Mouse (Mus musculus): Measurements from ENCODE around the gene Olfr653. TPM values are rescaled to one million over a fixed set of nuclear protein-coding genes. Genes with fewer than 3 reads are reported as not detected.

Olfr653 gene
- not detected in 2 replicates for total RNA-seq (2015)
- not detected in 2 replicates for total RNA-seq (2017)

- ATAC-seq (replicated peaks; ENCODE audit: poor library complexity), result no peak
These were observed at the start of gene Olfr653 for GRCm38 (mm10) chr7:104577014-104577413. Gene Olfr653 (plus strand): TSS chr7:104577314.

DNA sequence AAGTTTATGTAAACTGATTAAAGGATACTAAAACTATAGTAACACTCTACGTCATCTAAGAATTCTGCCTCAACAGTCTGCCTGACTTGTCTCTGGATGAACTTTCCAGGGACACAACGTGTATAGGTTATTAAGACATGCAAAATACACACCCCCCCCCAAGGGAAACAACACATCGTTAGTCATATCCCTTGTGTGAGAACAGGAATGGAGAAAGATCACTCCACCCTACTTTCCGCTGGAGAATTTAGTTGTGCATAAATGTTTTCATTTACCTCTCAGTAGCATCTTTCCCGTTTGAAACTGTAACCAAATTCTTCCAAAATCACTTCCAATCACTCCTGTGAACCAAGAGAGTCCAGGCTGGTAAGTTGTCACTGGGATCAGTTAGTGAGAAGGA, 27.3 kb upstream of the Olfr653 start, which contains the start of gene Olfr651:
Olfr651 (plus strand) TSS at position 301 of the 400 bp plus-strand sequence.
- ATAC-seq (replicated peaks; ENCODE audit: poor library complexity), result no peak

DNA sequence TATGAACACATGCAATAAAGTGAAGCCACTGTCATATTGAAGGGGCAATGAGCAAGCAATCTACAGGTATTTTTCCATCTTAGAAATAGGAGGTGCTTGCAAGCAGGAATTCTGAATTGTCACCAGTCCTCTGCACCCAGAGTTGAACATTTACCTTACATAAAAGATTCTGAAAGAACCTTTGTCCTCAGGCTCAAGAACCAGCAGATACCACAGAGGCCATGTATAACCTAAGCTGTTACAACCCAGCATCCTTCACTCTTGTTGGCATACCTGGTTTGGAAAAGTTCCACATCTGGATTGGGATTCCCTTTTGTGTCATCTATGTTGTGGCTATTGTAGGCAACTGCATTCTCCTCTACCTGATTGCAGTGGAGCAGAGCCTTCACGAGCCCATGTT, 24.4 kb upstream of the Olfr653 start:
- no peak for ATAC-seq (replicated peaks; ENCODE audit: poor library complexity)

GRCm38 (mm10) chr7:104560601-104561000, 16.5 kb upstream of the Olfr653 start, which contains the start of gene Olfr652:
Gene Olfr652 (plus strand): TSS chr7:104560901.
- no peak for ATAC-seq (replicated peaks; ENCODE audit: poor library complexity)

DNA sequence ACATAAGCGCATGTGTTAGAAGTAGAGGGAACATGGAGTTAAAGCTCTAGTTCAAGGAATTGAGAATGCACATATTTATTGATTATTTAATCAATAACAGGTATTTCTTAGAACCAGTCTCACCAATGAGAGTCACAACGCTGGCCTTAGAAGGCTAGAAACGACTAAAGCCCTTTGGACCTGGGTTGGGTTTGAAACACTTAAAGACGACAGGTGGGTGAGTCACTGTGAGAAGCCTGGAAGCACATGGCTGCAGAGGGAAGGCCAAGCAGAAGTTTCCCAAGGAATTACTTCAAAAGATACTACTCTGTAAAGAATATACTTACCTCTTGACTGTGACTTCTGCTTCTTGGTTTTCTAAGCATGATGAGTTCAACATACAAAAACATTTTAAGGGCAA, 3.7 kb downstream of the Olfr653 start:
- no peak for ATAC-seq (replicated peaks; ENCODE audit: poor library complexity)

GRCm38 (mm10) chr7:104581429-104581828, 4.3 kb downstream of the Olfr653 start:
- no peak for ATAC-seq (replicated peaks; ENCODE audit: poor library complexity)

DNA sequence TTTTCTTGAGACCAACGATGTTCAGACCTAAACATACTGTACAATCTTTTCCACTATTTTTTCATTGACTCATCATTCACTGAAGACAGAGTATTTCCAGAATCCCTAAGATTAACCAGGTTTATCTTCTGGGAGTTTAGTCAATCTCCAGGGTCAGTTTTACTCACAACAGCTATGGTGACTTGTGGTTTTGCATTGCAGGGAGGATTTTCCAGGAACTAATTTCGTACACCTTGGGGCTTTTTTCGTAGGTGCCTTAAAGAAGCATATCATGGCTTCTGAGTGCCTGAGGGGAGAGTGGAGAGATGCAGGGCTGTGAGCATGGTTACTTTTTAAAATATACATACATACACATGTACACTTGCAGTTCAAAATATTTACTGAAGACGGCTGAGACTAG, 9.6 kb downstream of the Olfr653 start, which contains the start of gene Olfr654:
Olfr654 (plus strand) TSS at position 301 of the 400 bp plus-strand sequence.
- no peak for ATAC-seq (replicated peaks; ENCODE audit: poor library complexity)

DNA sequence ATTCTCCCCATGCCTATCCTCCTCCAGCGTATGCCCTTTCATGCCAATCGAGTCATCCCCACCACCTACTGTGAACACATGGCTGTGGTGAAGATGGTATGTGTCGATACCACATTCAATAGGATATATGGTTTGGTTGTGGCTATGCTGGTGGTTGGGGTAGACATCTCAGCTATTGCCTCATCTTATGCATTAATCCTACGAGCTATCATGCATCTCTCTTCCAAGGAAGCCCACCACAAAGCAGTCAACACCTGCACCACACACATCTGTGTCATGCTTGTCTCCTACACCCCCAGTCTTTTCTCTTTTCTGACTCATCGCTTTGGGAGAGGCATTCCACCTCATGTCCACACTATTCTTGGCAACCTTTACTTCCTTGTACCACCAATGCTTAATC, 11.2 kb downstream of the Olfr653 start:
- no peak for ATAC-seq (replicated peaks; ENCODE audit: poor library complexity)

DNA sequence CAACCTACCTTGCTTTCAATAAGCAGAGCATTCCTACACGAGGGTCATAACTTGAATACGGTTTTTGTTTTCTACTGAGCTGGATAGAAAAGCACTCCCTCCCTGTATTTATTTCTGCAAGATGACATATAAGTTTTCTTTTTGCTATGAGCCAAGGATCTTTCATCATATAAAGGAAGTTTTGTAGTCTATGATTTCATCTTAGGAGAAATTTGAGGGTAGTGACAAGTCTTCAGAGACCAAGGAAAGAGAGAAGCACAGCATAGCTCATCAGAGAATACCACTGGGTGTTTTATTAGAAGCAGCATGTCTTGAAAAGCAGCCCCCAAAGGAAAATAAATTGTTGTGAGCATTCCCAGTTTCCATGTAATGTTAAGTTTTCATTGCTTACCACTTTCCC, 24.6 kb downstream of the Olfr653 start, which contains the start of gene Olfr655:
Olfr655 (minus strand) TSS at position 101 of the 400 bp plus-strand sequence.
- ATAC-seq (replicated peaks; ENCODE audit: poor library complexity), result no peak

- peak; percentile 98 for ATAC-seq (replicated peaks; ENCODE audit: poor library complexity)
These were observed 26.1 kb downstream of the Olfr653 start for GRCm38 (mm10) chr7:104603173-104603572.

DNA sequence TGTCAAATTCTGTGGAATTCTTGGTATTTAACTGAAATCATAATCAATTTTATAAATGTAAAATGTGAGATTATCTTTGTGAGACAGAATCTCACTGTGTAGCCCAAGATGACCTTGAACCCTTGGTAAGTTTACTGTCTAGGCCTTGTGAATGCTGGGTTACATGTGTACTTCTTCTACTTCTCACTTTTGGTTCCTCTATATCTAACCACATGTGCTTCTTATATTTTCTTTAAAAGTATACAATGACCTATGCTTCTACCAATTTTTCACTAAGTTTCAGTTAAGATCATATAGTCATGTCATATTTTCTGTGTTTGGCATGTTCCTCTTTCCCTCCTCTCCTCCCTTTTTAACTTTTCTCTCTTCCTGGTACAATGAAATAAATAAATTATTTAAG, 27.6 kb downstream of the Olfr653 start:
- peak; percentile 83 for ATAC-seq (replicated peaks; ENCODE audit: poor library complexity)

DNA sequence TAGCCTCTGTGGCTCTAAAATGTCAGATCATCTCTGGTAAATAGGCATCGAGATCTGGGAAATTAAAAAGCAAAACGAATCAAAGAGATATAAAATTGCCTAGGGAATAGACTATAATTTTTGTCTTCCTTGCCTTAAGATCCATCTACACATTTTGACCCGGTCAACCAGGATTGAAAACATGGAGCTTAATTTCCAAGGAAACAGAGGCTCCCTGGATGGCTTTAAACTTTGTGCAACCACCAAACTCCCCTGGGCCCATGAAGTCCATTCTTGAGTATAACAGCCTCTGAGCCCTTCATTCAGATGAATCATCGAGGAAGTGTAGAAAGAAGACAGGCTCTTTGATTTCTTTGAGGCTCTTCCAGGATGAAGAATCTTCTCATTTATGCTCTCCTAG, 36.5 kb downstream of the Olfr653 start, which contains the start of gene Olfr656:
Olfr656 (plus strand) TSS at position 301 of the 400 bp plus-strand sequence.
- ATAC-seq (replicated peaks; ENCODE audit: poor library complexity), result no peak

GRCm38 (mm10) chr7:104624494-104624893, 47.4 kb downstream of the Olfr653 start, which contains the start of gene Olfr657:
Gene Olfr657 (plus strand): TSS chr7:104624794.
- no peak for ATAC-seq (replicated peaks; ENCODE audit: poor library complexity)

Other genes starting within 250 kb of the Olfr653 start
- 0.17 and 0.32 TPM in 2 replicates for gene Trim34b, start 247.8 kb upstream of the Olfr653 start, total RNA-seq (2015)
- gene Trim34b, start 247.8 kb upstream of the Olfr653 start, total RNA-seq (2017), result 0.10 and 0.87 TPM in 2 replicates
- 13.4 and 14.2 TPM in 2 replicates for gene Trim12c, start 224.0 kb upstream of the Olfr653 start, total RNA-seq (2015)
- 23.5 and 30.1 TPM in 2 replicates for gene Trim12c, start 224.0 kb upstream of the Olfr653 start, total RNA-seq (2017)
- gene Trim30b, start 207.4 kb upstream of the Olfr653 start, total RNA-seq (2015), result 0.61 and 2.0 TPM in 2 replicates
- gene Trim30b, start 207.4 kb upstream of the Olfr653 start, total RNA-seq (2017), result 1.5 and 1.8 TPM in 2 replicates
- gene Trim30c, start 176.5 kb upstream of the Olfr653 start, total RNA-seq (2015), result 0.12 and 0.52 TPM in 2 replicates
- gene Trim30c, start 176.5 kb upstream of the Olfr653 start, total RNA-seq (2017), result 0.29 and 1.0 TPM in 2 replicates
- gene Trim30a, start 112.1 kb upstream of the Olfr653 start, total RNA-seq (2015), result 38.5 and 40.9 TPM in 2 replicates
- gene Trim30a, start 112.1 kb upstream of the Olfr653 start, total RNA-seq (2017), result 29.1 and 29.4 TPM in 2 replicates
- gene Trim30d, start 69.5 kb upstream of the Olfr653 start, total RNA-seq (2015), result 11.5 and 13.9 TPM in 2 replicates
- gene Trim30d, start 69.5 kb upstream of the Olfr653 start, total RNA-seq (2017), result 8.7 and 10.7 TPM in 2 replicates
- gene Olfr651, start 27.2 kb upstream of the Olfr653 start, total RNA-seq (2015), result not detected in 2 replicates
- gene Olfr651, start 27.2 kb upstream of the Olfr653 start, total RNA-seq (2017), result not detected in 2 replicates
- gene Olfr652, start 16.4 kb upstream of the Olfr653 start, total RNA-seq (2015), result not detected in 2 replicates
- not detected in 2 replicates for gene Olfr652, start 16.4 kb upstream of the Olfr653 start, total RNA-seq (2017)
- gene Olfr654, start 9.7 kb downstream of the Olfr653 start, total RNA-seq (2015), result not detected in 2 replicates
- gene Olfr654, start 9.7 kb downstream of the Olfr653 start, total RNA-seq (2017), result not detected in 2 replicates
- not detected in 2 replicates for gene Olfr655, start 24.5 kb downstream of the Olfr653 start, total RNA-seq (2015)
- gene Olfr655, start 24.5 kb downstream of the Olfr653 start, total RNA-seq (2017), result 0.62 TPM in 1 of 2 replicates, not detected in the other
- not detected in 2 replicates for gene Olfr656, start 36.6 kb downstream of the Olfr653 start, total RNA-seq (2015)
- not detected in 2 replicates for gene Olfr656, start 36.6 kb downstream of the Olfr653 start, total RNA-seq (2017)
- not detected in 2 replicates for gene Olfr657, start 47.5 kb downstream of the Olfr653 start, total RNA-seq (2015)
- gene Olfr657, start 47.5 kb downstream of the Olfr653 start, total RNA-seq (2017), result not detected in 2 replicates
- 0.77 and 0.85 TPM in 2 replicates for gene Olfr658, start 70.0 kb downstream of the Olfr653 start, total RNA-seq (2015)
- 0.14 and 0.25 TPM in 2 replicates for gene Olfr658, start 70.0 kb downstream of the Olfr653 start, total RNA-seq (2017)
- not detected in 2 replicates for gene Olfr659, start 89.4 kb downstream of the Olfr653 start, total RNA-seq (2015)
- gene Olfr659, start 89.4 kb downstream of the Olfr653 start, total RNA-seq (2017), result not detected in 2 replicates
- gene Olfr661, start 109.2 kb downstream of the Olfr653 start, total RNA-seq (2015), result not detected in 2 replicates
- gene Olfr661, start 109.2 kb downstream of the Olfr653 start, total RNA-seq (2017), result not detected in 2 replicates
- not detected in 2 replicates for gene Usp17le, start 200.2 kb downstream of the Olfr653 start, total RNA-seq (2015)
- gene Usp17le, start 200.2 kb downstream of the Olfr653 start, total RNA-seq (2017), result not detected in 2 replicates

All from megakaryocyte progenitor cell, adult 5-6 weeks (primary cell).